Mouse (Mus musculus): ENCODE results near the gene Cmtm4.

The Cmtm4 gene

GRCm38 (mm10) chr8:104395703-104396357 is at the start of gene Cmtm4:
Gene Cmtm4, minus strand, starts transcription at chr8:104395807.
- DNase-seq (ENCODE audit: low spot score): peak; percentile 33

GRCm38 (mm10) chr8:104445248-104445647 is 49.6 kb upstream of the Cmtm4 start:
- DNase-seq (ENCODE audit: low spot score): no peak

- no peak for DNase-seq (ENCODE audit: low spot score)
Observed at GRCm38 (mm10) chr8:104443125-104443679, 47.6 kb upstream of the Cmtm4 start.

GRCm38 (mm10) chr8:104442299-104443124 is 46.9 kb upstream of the Cmtm4 start, which contains the start of gene Dync1li2:
Gene Dync1li2, minus strand, starts transcription at chr8:104443047.
- peak; percentile 78 for DNase-seq (ENCODE audit: low spot score)

- DNase-seq (ENCODE audit: low spot score): no peak
Observed at GRCm38 (mm10) chr8:104441613-104442012, 46.0 kb upstream of the Cmtm4 start.

- DNase-seq (ENCODE audit: low spot score): no peak
Observed at GRCm38 (mm10) chr8:104439461-104439860, 43.9 kb upstream of the Cmtm4 start.

GRCm38 (mm10) chr8:104437494-104438135 is 42.0 kb upstream of the Cmtm4 start:
- no peak for DNase-seq (ENCODE audit: low spot score)

GRCm38 (mm10) chr8:104436591-104436990 is 41.0 kb upstream of the Cmtm4 start:
- no peak for DNase-seq (ENCODE audit: low spot score)

GRCm38 (mm10) chr8:104436038-104436437 is 40.4 kb upstream of the Cmtm4 start:
- DNase-seq (ENCODE audit: low spot score): peak; percentile 89

- no peak for DNase-seq (ENCODE audit: low spot score)
Observed at GRCm38 (mm10) chr8:104434826-104435354, 39.3 kb upstream of the Cmtm4 start.

GRCm38 (mm10) chr8:104434275-104434674 is 38.7 kb upstream of the Cmtm4 start:
- DNase-seq (ENCODE audit: low spot score): no peak

- no peak for DNase-seq (ENCODE audit: low spot score)
Observed at GRCm38 (mm10) chr8:104433191-104433842, 37.7 kb upstream of the Cmtm4 start.

GRCm38 (mm10) chr8:104432656-104433055 is 37.0 kb upstream of the Cmtm4 start:
- no peak for DNase-seq (ENCODE audit: low spot score)

- no peak for DNase-seq (ENCODE audit: low spot score)
Observed at GRCm38 (mm10) chr8:104430230-104430629, 34.6 kb upstream of the Cmtm4 start.

- no peak for DNase-seq (ENCODE audit: low spot score)
Observed at GRCm38 (mm10) chr8:104427703-104428102, 32.1 kb upstream of the Cmtm4 start.

GRCm38 (mm10) chr8:104422313-104422712 is 26.7 kb upstream of the Cmtm4 start:
- DNase-seq (ENCODE audit: low spot score): no peak

GRCm38 (mm10) chr8:104416022-104416421 is 20.4 kb upstream of the Cmtm4 start:
- DNase-seq (ENCODE audit: low spot score): no peak

- DNase-seq (ENCODE audit: low spot score): no peak
Observed at GRCm38 (mm10) chr8:104414204-104414603, 18.6 kb upstream of the Cmtm4 start.

GRCm38 (mm10) chr8:104413770-104414169 is 18.2 kb upstream of the Cmtm4 start:
- DNase-seq (ENCODE audit: low spot score): no peak

- DNase-seq (ENCODE audit: low spot score): no peak
Observed at GRCm38 (mm10) chr8:104412805-104413532, 17.4 kb upstream of the Cmtm4 start.

- DNase-seq (ENCODE audit: low spot score): no peak
Observed at GRCm38 (mm10) chr8:104411972-104412371, 16.4 kb upstream of the Cmtm4 start.

All from ovary, adult 18-20 months (tissue).